Mouse (Mus musculus): ENCODE data around the gene Rps25. TPM values are rescaled to one million over a fixed set of nuclear protein-coding genes. Genes with fewer than 3 reads are reported as not detected.
A peak's percentile ranks its signal among the peaks of the same experiment; 100 is the strongest.
"Not testable (repeated sequence)": the region's sequence is repeated elsewhere in the genome, so short reads cannot be mapped to it uniquely, and the experiment has no call there.

The Rps25 gene
- polyA plus RNA-seq, 1 experiment, result 149 TPM

- Histone ChIP-seq H3K4me1 (peaks cover 67% of the 10 kb centered on the region), H3K4me3 (replicated peaks) (peak overlapping the region; percentile 79), H3K27me3 (replicated peaks) (no peaks in the 10 kb centered on the region), H3K9me3 (no peaks in the 10 kb centered on the region), H3K36me3 (replicated peaks; ENCODE audit: low read length) (peaks cover 61% of the 10 kb centered on the region)
- TF ChIP-seq GATA1 (IDR thresholded peaks at IDR 0.05; ENCODE audit: borderline replicate concordance, low read length), result no peak
- TF ChIP-seq FLI1 (IDR thresholded peaks at IDR 0.05; ENCODE audit: low read length), result no peak
Measured at GRCm38 (mm10) chr9:44399114-44399794, 7.7 kb upstream of the Rps25 start.

GRCm38 (mm10) chr9:44399795-44400114 lies 7.2 kb upstream of the Rps25 start:
- Histone ChIP-seq H3K4me3 (replicated peaks) (peak overlapping the region; percentile 10), H3K4me1 (peaks cover 71% of the 10 kb centered on the region), H3K36me3 (replicated peaks; ENCODE audit: low read length) (peaks cover 66% of the 10 kb centered on the region), H3K9me3 (no peaks in the 10 kb centered on the region), H3K27me3 (replicated peaks) (no peaks in the 10 kb centered on the region)
- no peak for TF ChIP-seq GATA1 (IDR thresholded peaks at IDR 0.05; ENCODE audit: borderline replicate concordance, low read length)
- TF ChIP-seq FLI1 (IDR thresholded peaks at IDR 0.05; ENCODE audit: low read length), result no peak

- Histone ChIP-seq H3K4me1 (peaks cover 77% of the 10 kb centered on the region), H3K4me3 (replicated peaks) (no peak overlapping the region), H3K36me3 (replicated peaks; ENCODE audit: low read length) (peaks cover 77% of the 10 kb centered on the region), H3K9me3 (no peaks in the 10 kb centered on the region), H3K27me3 (replicated peaks) (no peaks in the 10 kb centered on the region)
- no peak for TF ChIP-seq GATA1 (IDR thresholded peaks at IDR 0.05; ENCODE audit: borderline replicate concordance, low read length)
- TF ChIP-seq FLI1 (IDR thresholded peaks at IDR 0.05; ENCODE audit: low read length), result no peak
Measured at GRCm38 (mm10) chr9:44401081-44401480, 5.9 kb upstream of the Rps25 start.

- H3K4me1 ChIP-seq, result peaks cover 61% of the 10 kb centered on the region
- H3K4me3 ChIP-seq (replicated peaks), result no peak overlapping the region
- H3K9me3 ChIP-seq, result no peaks in the 10 kb centered on the region
- TF ChIP-seq GATA1 (IDR thresholded peaks at IDR 0.05; ENCODE audit: borderline replicate concordance, low read length) (no peak), FLI1 (IDR thresholded peaks at IDR 0.05; ENCODE audit: low read length) (no peak)
- H3K27me3 ChIP-seq (replicated peaks), result no peaks in the 10 kb centered on the region
- H3K36me3 ChIP-seq (replicated peaks; ENCODE audit: low read length), result peaks cover 71% of the 10 kb centered on the region
Measured at GRCm38 (mm10) chr9:44405011-44405410, 1.9 kb upstream of the Rps25 start.

GRCm38 (mm10) chr9:44407752-44408097 lies 786 bp downstream of the Rps25 start:
- Histone ChIP-seq H3K4me3 (replicated peaks) (peak overlapping the region; percentile 99), H3K4me1 (peaks cover 64% of the 10 kb centered on the region), H3K36me3 (replicated peaks; ENCODE audit: low read length) (peaks cover 71% of the 10 kb centered on the region), H3K27me3 (replicated peaks) (no peaks in the 10 kb centered on the region), H3K9me3 (no peaks in the 10 kb centered on the region)
- no peak for TF ChIP-seq GATA1 (IDR thresholded peaks at IDR 0.05; ENCODE audit: borderline replicate concordance, low read length)
- TF ChIP-seq FLI1 (IDR thresholded peaks at IDR 0.05; ENCODE audit: low read length), result no peak

- H3K9me3 ChIP-seq; H3K27me3 ChIP-seq (replicated peaks): not testable (repeated sequence)
- Histone ChIP-seq H3K36me3 (replicated peaks; ENCODE audit: low read length) (peaks cover 71% of the 10 kb centered on the region), H3K4me1 (peaks cover 69% of the 10 kb centered on the region), H3K4me3 (replicated peaks) (peak overlapping the region; percentile 99)
Measured at GRCm38 (mm10) chr9:44408693-44409092, 1.8 kb downstream of the Rps25 start.

- TF ChIP-seq FLI1 (IDR thresholded peaks at IDR 0.05; ENCODE audit: low read length) (no peak), GATA1 (IDR thresholded peaks at IDR 0.05; ENCODE audit: borderline replicate concordance, low read length) (no peak)
- H3K4me1 ChIP-seq, result peaks cover 53% of the 10 kb centered on the region
Measured at GRCm38 (mm10) chr9:44410647-44411336, 3.9 kb downstream of the Rps25 start.

GRCm38 (mm10) chr9:44411601-44412130 lies 4.7 kb downstream of the Rps25 start:
- Histone ChIP-seq H3K9me3 (no peaks in the 10 kb centered on the region), H3K36me3 (replicated peaks; ENCODE audit: low read length) (peaks cover 76% of the 10 kb centered on the region), H3K4me3 (replicated peaks) (no peak overlapping the region), H3K4me1 (peaks cover 56% of the 10 kb centered on the region), H3K27me3 (replicated peaks) (no peaks in the 10 kb centered on the region)
- no peak for TF ChIP-seq FLI1 (IDR thresholded peaks at IDR 0.05; ENCODE audit: low read length)
- no peak for TF ChIP-seq GATA1 (IDR thresholded peaks at IDR 0.05; ENCODE audit: borderline replicate concordance, low read length)

More at GRCm38 (mm10) chr9:44410647-44411336, 3.9 kb downstream of the Rps25 start:
- H3K9me3 ChIP-seq, result no peaks in the 10 kb centered on the region
- no peaks in the 10 kb centered on the region for H3K27me3 ChIP-seq (replicated peaks)
- H3K4me3 ChIP-seq (replicated peaks), result no peak overlapping the region
- peaks cover 67% of the 10 kb centered on the region for H3K36me3 ChIP-seq (replicated peaks; ENCODE audit: low read length)

GRCm38 (mm10) chr9:44412306-44412705 lies 5.4 kb downstream of the Rps25 start:
- TF ChIP-seq FLI1 (IDR thresholded peaks at IDR 0.05; ENCODE audit: low read length) (no peak), GATA1 (IDR thresholded peaks at IDR 0.05; ENCODE audit: borderline replicate concordance, low read length) (no peak)
- peaks cover 76% of the 10 kb centered on the region for H3K36me3 ChIP-seq (replicated peaks; ENCODE audit: low read length)

GRCm38 (mm10) chr9:44412781-44413180 lies 5.8 kb downstream of the Rps25 start:
- H3K9me3 ChIP-seq, result no peaks in the 10 kb centered on the region
- peaks cover 76% of the 10 kb centered on the region for H3K36me3 ChIP-seq (replicated peaks; ENCODE audit: low read length)
- no peak for TF ChIP-seq FLI1 (IDR thresholded peaks at IDR 0.05; ENCODE audit: low read length)
- no peak for TF ChIP-seq GATA1 (IDR thresholded peaks at IDR 0.05; ENCODE audit: borderline replicate concordance, low read length)
- H3K4me1 ChIP-seq, result peaks cover 64% of the 10 kb centered on the region
- H3K27me3 ChIP-seq (replicated peaks), result no peaks in the 10 kb centered on the region
- H3K4me3 ChIP-seq (replicated peaks), result peak overlapping the region; percentile 26

More at GRCm38 (mm10) chr9:44412306-44412705, 5.4 kb downstream of the Rps25 start:
- Histone ChIP-seq H3K4me3 (replicated peaks) (no peak overlapping the region), H3K4me1 (peaks cover 61% of the 10 kb centered on the region), H3K27me3 (replicated peaks) (no peaks in the 10 kb centered on the region), H3K9me3 (no peaks in the 10 kb centered on the region)

All from megakaryocyte, embryonic 14.5 days (primary cell).